Mouse (Mus musculus) lung, adult 2 months (tissue): ENCODE measurements around the gene Dnttip2.

ENCODE experiments used
- CTCF ChIP-seq: fragments of 200-500 bp; IDR thresholded peaks from 2 replicates; pipeline ENCODE4 v1.5.1; 2011; ENCODE audit warnings: mild to moderate bottlenecking, low read length, control low read depth; ENCODE audit not compliant: insufficient read depth
- POLR2A ChIP-seq: fragments of 200-500 bp; IDR thresholded peaks from 2 replicates; pipeline ENCODE4 v1.6.1; 2011; ENCODE audit warnings: low read depth, mild to moderate bottlenecking, control low read depth, low read length, borderline replicate concordance; ENCODE audit errors: extremely low read depth

GRCm38 (mm10) chr3:122246406-122246805 lies 27.8 kb upstream of the Dnttip2 start:
- TF ChIP-seq CTCF (no peak), POLR2A (no peak)
